Mouse (Mus musculus) midbrain, embryonic 11.5 days (tissue): ENCODE data around the gene Cela3a. TPM values are rescaled to one million over a fixed set of nuclear protein-coding genes. Genes with fewer than 3 reads are reported as not detected.

Experiments
- ATAC-seq: fragments of 200-750 bp; cut with Nextera tagmentation; 2 replicates; pipeline ENCODE4 v1.8.0; 2017; ENCODE audit warnings: moderate TSS enrichment, moderate library complexity; ENCODE audit not compliant: low FRiP score
- DNase-seq: peaks from one replicate; pipeline ENCODE4 v3.0.0; 2015; ENCODE audit warnings: low spot score; ENCODE audit errors: missing footprints
- H3K27ac ChIP-seq: fragments of 300-500 bp; sonication (generic); 2 replicates; pipeline ENCODE4 v1.5.1; 2014; ENCODE audit warnings: low read depth, low read length
- H3K27me3 ChIP-seq: fragments of 300-500 bp; sonication (generic); 2 replicates; pipeline ENCODE4 v1.6.1; 2014; ENCODE audit warnings: mild to moderate bottlenecking, low read length, moderate library complexity, mixed read lengths; ENCODE audit not compliant: control insufficient read depth, insufficient read depth
- H3K36me3 ChIP-seq: fragments of 300-500 bp; sonication (generic); 2 replicates; pipeline ENCODE4 v1.6.1; 2014; ENCODE audit warnings: mild to moderate bottlenecking, low read length, moderate library complexity, mixed read lengths; ENCODE audit not compliant: control insufficient read depth, insufficient read depth
- H3K4me1 ChIP-seq: fragments of 300-500 bp; sonication (generic); 2 replicates; pipeline ENCODE4 v1.6.1; 2014; ENCODE audit warnings: low read length; ENCODE audit not compliant: control insufficient read depth, insufficient read depth
- H3K4me2 ChIP-seq: fragments of 300-500 bp; sonication (generic); 2 replicates; pipeline ENCODE4 v1.6.1; 2014; ENCODE audit warnings: mild to moderate bottlenecking, moderate library complexity
- H3K4me3 ChIP-seq: fragments of 300-500 bp; sonication (generic); 2 replicates; pipeline ENCODE4 v1.5.1; 2014; ENCODE audit warnings: low read depth, low read length
- H3K9ac ChIP-seq: fragments of 300-500 bp; sonication (generic); 2 replicates; pipeline ENCODE4 v1.6.1; 2014; ENCODE audit warnings: low read length
- H3K9me3 ChIP-seq: fragments of 300-500 bp; sonication (generic); 2 replicates; pipeline ENCODE4 v1.6.1; 2016; ENCODE audit warnings: low read length; ENCODE audit not compliant: control insufficient read depth
- WGBS: fragments of 180-500 bp; shearing (Covaris S2); extraction: QIAGEN DNeasy Blood & Tissue Kit; methylation state at CpG from one replicate; pipeline ENCODE4 v1.1.7; 2014; 5-methylcytosine and 5-hydroxymethylcytosine counted together
- polyA plus RNA-seq: library from polyadenylated mRNA; unstranded; fragments of >200 nt; fragmentation: Nextera tagmentation; extraction: Ambion mirVana; gene quantifications from 2 replicates; pipeline ENCODE4 v1.2.1, GENCODE M21; 2014

Gene Cela3a
- polyA plus RNA-seq, 1 experiment from 2014 or later: not detected

DNA sequence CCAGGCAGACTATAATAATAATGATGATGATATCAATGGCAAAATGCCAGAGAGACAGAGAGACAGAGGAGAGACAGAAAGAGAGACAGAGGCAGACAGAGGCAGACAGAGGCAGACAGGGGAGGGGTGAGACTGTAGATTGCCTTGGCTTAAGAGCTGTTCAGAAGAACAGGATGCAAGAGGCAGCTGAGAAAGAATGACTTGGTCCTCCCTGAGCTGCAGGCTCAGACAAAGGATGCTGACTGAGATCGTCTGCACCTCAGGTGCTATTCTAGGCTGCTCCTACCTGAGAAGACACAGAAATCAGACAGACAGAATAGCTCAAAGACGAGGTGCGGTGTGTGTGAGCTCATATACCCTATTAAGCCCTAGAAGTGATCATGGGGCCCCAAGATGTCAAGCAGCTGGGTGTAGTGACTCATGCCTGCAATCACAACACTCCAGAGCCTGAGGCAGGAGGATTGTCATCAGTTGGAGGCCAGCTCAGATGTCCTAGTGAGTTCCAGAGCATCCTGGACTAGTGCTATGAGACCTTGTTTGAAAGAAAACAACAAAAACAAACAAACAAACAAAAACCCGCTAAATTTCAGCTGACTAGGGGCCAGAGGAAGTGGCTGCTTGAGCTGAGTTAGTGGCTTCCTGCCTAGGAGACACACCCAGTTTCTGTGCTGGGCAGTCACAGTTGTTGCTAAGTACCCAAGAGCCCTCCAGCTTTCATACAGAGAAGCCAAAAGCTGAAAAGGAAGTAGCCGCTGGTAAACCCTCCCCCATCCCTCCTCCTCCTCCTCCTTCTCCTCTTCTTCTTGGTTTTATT is 42.1 kb downstream of the Cela3a start:
- H3K27ac ChIP-seq: no peak overlapping the region
- no peak for ATAC-seq

DNA sequence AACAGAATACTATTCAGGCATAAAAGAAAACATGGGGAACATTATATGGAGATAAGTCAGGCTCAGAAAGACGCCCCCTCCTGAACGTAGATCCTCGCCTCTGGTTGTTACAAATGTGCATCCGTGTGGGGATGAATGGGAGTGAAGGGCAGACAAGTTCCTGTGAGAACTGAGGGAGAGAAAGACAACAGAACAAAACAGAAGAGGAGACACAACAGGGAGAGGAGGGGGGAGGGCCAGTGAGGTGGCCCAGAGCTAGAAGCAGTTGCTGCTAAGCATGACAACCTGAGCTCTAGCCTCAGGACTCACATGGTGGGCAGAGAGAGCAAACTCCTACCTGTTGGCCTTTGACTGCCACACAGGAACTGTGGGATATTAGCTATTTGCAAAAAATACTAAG is 43.5 kb downstream of the Cela3a start:
- peaks cover 6% of the 10 kb centered on the region for H3K4me1 ChIP-seq
- H3K36me3 ChIP-seq: no peaks in the 10 kb centered on the region
- DNase-seq (no peak), ATAC-seq (no peak)
- H3K27me3 ChIP-seq: no peaks in the 10 kb centered on the region
- 90% methylated on average over 4 of the region's 4 CpGs for WGBS
- no peak overlapping the region for H3K9ac ChIP-seq
- H3K27ac ChIP-seq: no peak overlapping the region
- no peak overlapping the region for H3K4me2 ChIP-seq
- no peaks in the 10 kb centered on the region for H3K9me3 ChIP-seq
- no peak overlapping the region for H3K4me3 ChIP-seq

More for the DNA sequence above, 42.1 kb downstream of the Cela3a start:
- WGBS: 56% methylated on average over 5 of the region's 5 CpGs
- no peak overlapping the region for H3K9ac ChIP-seq
- H3K9me3 ChIP-seq: no peaks in the 10 kb centered on the region
- H3K4me1 ChIP-seq: peaks cover 6% of the 10 kb centered on the region
- DNase-seq: no peak
- no peaks in the 10 kb centered on the region for H3K27me3 ChIP-seq
- H3K4me2 ChIP-seq: no peak overlapping the region
- H3K36me3 ChIP-seq: no peaks in the 10 kb centered on the region
- no peak overlapping the region for H3K4me3 ChIP-seq

DNA sequence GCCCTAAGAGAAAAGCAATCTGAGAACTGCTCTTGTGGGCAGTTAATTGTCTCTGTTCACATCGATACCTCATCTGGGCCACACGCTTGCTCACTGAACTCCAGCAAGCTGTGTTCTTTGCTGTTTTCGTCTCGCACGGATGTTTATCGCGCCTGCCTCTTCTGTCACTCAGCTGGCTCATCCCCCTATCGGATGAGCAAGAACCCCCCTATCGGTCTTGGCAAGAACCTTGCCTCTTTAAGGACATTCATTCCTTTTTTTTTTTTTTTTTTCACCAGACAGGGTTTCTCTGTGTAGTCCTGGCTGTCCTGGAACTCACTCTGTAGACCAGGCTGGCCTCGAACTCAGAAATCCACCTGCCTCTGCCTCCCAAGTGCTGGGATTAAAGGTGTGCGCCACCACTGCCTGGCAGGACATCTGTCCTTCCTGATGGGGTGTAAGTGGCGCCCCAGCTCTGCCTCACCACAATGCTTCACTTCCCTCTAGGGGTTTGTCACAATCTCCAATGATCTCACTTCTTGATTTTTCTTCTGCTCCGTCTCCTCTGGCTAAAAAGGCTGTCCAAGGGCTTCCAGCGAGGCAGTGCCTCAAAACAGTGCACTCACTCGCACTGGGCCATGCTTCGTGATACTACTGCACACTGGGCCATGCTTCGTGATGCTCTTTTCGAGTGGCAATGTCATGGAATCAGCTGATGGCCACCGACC is 44.1 kb downstream of the Cela3a start:
- Histone ChIP-seq H3K36me3 (no peaks in the 10 kb centered on the region), H3K27me3 (no peaks in the 10 kb centered on the region), H3K4me3 (no peak overlapping the region), H3K4me2 (no peak overlapping the region), H3K4me1 (peaks cover 6% of the 10 kb centered on the region), H3K27ac (no peak overlapping the region), H3K9me3 (no peaks in the 10 kb centered on the region), H3K9ac (no peak overlapping the region)
- DNase-seq: no peak
- ATAC-seq: no peak
- 90% methylated on average over 19 of the region's 19 CpGs for WGBS

DNA sequence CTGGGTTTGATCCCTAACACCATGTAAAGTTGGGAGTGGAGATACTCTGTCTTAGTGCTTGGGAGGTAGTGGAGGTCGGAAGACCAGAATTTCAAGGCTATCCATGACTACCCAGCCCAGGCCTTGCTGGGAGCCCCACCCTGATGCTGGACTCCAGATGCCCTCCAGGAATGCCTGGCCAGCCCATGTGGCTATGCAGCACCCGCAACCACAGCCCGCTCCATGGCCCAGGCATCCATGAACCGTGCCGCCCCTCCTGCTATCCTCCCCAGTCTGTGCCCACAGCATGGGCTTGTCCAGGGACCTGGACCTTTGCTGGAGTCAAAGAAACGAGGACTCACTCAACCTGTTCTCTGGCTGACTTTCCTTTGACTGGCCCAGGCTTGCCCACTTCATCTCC is 44.8 kb downstream of the Cela3a start:
- Histone ChIP-seq H3K36me3 (no peaks in the 10 kb centered on the region), H3K27ac (no peak overlapping the region), H3K9ac (no peak overlapping the region), H3K4me3 (no peak overlapping the region), H3K4me2 (no peak overlapping the region), H3K27me3 (no peaks in the 10 kb centered on the region), H3K9me3 (no peaks in the 10 kb centered on the region), H3K4me1 (no peaks in the 10 kb centered on the region)
- no peak for ATAC-seq
- no peak for DNase-seq
- 91% methylated on average over 6 of the region's 6 CpGs for WGBS

DNA sequence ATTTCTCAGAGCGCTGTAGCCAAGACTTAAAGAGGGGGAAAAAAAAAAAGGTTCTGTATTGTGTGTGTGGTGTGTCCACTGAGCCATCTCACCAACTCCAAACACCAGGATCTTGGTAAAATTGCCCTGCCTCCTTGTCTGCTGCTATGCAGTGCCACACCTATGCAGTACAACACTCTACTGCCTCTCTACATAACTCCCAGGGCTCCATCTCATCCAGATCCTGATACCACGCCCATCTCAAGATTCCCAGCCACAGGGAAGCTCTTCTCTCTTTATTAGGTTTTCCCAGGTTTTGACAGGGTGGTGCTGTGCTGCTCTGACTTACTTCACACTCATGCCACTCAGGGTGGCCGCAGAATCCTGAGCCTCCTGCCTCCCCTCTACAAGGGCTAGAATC is 48.6 kb downstream of the Cela3a start:
- H3K9me3 ChIP-seq: no peaks in the 10 kb centered on the region
- no peaks in the 10 kb centered on the region for H3K27me3 ChIP-seq
- no peak overlapping the region for H3K27ac ChIP-seq
- H3K9ac ChIP-seq: no peak overlapping the region
- no peak overlapping the region for H3K4me3 ChIP-seq
- 66% methylated on average over 3 of the region's 3 CpGs for WGBS
- H3K36me3 ChIP-seq: no peaks in the 10 kb centered on the region
- H3K4me1 ChIP-seq: peaks cover 4% of the 10 kb centered on the region; the same call in 1 of the 2 replicates
- DNase-seq: no peak
- H3K4me2 ChIP-seq: no peak overlapping the region
- ATAC-seq: no peak

DNA sequence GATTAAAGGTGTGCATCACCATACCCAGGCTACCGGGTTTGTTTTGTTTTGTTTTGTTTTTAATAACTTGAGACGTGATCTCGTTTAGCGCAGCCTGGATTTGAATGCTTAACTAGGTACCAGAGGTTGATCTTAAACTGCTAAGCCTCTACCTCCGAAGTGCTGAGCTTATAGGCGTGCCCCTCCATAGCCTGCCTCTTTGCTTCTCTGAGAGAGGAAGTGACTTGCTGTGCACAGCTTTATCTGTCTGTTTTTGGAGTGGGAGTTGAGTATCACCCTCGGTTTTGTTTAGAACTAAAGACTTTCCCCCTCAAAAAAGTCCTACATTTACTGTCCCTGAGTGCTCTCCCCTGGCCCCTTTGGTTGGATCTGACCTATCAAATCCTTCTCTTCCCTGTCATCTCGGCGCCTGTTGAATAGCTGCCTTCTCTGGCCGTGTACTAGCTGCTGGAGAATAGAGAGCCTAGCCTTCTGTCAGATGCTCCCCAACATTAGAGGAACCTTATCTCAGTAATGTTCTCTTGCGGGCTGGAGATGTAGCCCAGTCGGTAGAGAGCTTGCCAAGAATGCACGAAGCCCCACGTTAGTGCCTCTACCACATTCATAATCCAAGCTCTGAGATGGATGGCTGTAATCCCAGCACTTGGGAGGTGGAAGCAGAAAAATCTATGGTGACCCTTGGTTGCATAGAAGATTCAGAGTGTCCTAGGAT is 51.1 kb downstream of the Cela3a start:
- ATAC-seq (no peak), DNase-seq (no peak)
- Histone ChIP-seq H3K27me3 (no peaks in the 10 kb centered on the region), H3K9ac (no peak overlapping the region), H3K9me3 (no peaks in the 10 kb centered on the region), H3K27ac (no peak overlapping the region), H3K4me1 (peaks cover 8% of the 10 kb centered on the region; the same call in 1 of the 2 replicates), H3K4me2 (no peak overlapping the region), H3K36me3 (no peaks in the 10 kb centered on the region), H3K4me3 (no peak overlapping the region)
- 64% methylated on average over 14 of the region's 14 CpGs for WGBS

DNA sequence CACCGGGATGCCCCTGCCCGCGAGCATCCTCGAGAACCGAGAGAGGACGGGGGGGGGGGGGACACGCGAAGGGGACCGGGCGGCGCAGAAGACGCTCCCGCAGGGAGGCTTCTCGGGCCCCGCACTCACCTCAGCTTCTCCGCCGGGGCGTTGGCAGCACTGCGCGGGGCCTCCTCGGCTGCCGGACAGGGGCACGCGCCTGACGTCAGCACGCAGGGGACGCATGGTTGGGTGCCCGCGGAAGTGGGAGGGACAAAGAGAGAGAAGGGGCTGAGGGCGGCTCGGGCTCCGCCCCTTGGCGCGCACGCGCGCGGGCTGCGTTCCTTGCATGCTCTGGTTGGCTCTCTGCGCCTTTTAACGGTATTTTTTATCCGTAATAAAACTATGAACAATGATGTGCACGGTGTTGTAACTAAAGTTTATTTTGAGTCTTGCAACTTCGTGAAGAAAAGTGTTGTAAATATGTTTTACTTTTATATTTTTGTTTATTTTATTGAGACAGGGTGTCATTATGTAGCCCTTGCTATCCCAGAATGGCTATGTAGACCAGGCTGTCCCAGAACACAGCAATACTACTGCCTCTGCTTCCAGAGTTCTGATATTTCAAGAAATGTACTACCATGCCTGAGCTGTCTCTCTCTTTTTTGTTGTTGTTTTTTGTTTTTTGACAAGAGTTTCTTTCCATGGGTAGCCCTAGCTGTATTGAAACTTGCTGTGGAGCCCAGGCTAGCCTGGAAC is 51.9 kb downstream of the Cela3a start, which contains the start of gene Cdc42:
TSS of gene Cdc42 (minus strand) at position 204 of the 738 bp plus-strand sequence.
- H3K9ac ChIP-seq: peak within 1 kb of the TSS; percentile 98
- peak within 1 kb of the TSS; percentile 93 for H3K27ac ChIP-seq
- WGBS: under 1% methylated on average over 30 of the region's 44 CpGs
- H3K36me3 ChIP-seq: no peaks in the 10 kb centered on the region
- H3K4me1 ChIP-seq: peaks cover 8% of the 10 kb centered on the region; the same call in 1 of the 2 replicates
- no peaks in the 10 kb centered on the region for H3K9me3 ChIP-seq
- DNase-seq (peak; percentile 100), ATAC-seq (peak; percentile 95)
- peak within 1 kb of the TSS; percentile 84 for H3K4me3 ChIP-seq
- H3K4me2 ChIP-seq: peak within 1 kb of the TSS; percentile 50
- no peaks in the 10 kb centered on the region for H3K27me3 ChIP-seq

DNA sequence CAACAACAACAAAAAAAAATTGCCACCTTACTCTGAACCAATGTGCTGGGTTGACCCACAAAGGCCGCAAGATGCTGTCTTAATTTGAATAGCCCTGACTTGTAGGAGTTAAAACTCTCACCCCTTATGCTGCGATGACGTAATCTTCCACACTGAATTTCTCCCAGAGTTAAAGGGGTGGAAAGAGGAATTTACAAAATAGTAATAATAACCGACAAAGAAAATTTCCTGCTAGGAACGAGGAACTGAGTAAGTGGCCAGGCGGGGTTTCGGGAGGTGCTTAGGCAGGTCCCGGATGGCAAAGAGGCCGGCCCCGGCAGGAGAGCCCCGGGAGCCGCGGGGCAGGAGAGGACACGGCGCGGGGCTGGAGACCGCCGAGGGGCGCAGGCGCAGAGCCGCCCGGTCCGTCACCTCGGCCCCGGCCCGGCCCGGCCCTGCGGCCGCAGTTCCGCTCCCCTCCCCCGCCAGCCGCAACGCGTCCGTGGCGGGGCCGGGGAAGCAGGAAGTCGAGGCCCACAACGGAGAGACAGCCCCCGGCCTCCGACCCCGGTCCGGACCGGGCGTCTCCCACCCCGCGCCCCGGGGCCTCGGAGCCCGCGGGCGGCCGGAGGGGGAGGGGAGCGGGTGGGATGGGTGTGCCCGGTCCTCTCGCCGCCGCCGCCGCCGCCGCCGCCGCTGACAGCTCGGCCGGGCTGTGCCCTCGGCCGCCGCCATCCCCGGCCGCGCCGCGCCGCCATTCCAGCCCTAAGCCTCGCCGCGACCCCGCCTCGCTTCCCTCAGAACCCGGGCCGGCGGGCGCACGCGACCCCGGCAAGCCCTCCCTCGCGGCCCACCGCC is 52.7 kb downstream of the Cela3a start:
- peak overlapping the region; percentile 84 for H3K4me3 ChIP-seq
- peak overlapping the region; percentile 98 for H3K9ac ChIP-seq
- peak overlapping the region; percentile 93 for H3K27ac ChIP-seq
- WGBS: under 1% methylated on average over 53 of the region's 90 CpGs
- ATAC-seq: peak; percentile 82
- H3K36me3 ChIP-seq: no peaks in the 10 kb centered on the region
- no peaks in the 10 kb centered on the region for H3K9me3 ChIP-seq
- peak overlapping the region; percentile 50 for H3K4me2 ChIP-seq
- peak; percentile 97 for DNase-seq
- peaks cover 8% of the 10 kb centered on the region; the same call in 1 of the 2 replicates for H3K4me1 ChIP-seq
- no peaks in the 10 kb centered on the region for H3K27me3 ChIP-seq
